Mouse (Mus musculus): ENCODE data around the gene Rab34. TPM values are rescaled to one million over a fixed set of nuclear protein-coding genes. Genes with fewer than 3 reads are reported as not detected.
"Not testable (repeated sequence)": the region's sequence is repeated elsewhere in the genome, so short reads cannot be mapped to it uniquely, and the experiment has no call there.

Rab34 gene
- polyA plus RNA-seq, 1 experiment from 2014 or later = 51.5 TPM

DNA sequence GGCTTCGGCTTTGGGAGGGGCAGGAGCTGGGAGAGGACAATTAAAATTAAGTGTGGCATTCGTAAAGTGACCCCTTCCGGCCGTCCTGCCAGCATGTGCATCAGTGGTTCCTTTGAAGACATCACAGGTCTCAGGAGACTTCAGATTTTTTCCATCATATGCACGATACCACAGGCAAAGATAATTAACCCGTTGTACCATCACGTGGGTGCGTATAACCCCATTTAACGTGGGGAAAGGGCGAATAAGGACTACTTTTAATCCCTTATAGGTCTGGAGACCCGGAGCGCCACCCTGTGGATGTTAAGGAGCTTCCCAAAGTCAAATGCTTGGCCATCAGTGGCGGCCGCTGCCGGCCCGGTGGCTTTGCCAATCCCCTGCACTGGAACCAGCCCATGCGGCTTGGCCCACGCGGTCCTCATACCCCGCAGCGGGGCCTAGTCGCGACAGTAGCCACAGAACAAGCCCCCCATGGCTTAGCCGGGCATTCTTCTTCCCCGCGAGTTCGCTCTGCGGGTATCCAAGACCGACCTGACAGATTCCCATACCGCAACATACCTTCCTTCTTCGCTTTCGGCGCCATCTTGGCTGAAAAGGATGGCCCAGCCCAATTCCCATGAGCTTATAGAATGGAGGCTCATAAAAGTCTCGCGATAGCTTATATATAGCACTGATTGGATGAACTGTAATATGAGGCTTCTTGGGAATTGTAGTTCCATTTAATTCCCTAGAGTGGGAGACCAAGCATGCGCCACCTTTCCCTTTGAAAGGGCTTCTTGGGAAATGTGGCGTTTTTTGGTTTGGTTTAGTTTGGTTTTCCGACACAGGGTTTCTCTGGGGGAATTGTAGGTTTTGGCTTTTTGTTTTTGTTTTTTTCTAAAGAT lies 5.0 kb upstream of the Rab34 start, which contains the start of gene Rpl23a:
Gene Rpl23a, minus strand, starts transcription at position 624 of the 884 bp plus-strand sequence.
- H3K4me2 ChIP-seq (ENCODE audit: low read depth, low read length) = peak within 1 kb of the TSS; percentile 76
- H3K9ac ChIP-seq (ENCODE audit: low read length) = peak within 1 kb of the TSS; percentile 96
- peak within 1 kb of the TSS; percentile 94 for H3K27ac ChIP-seq (ENCODE audit: low read length)
- H3K4me1 ChIP-seq (ENCODE audit: control insufficient read depth, insufficient read depth, low read length) = peaks cover 33% of the 10 kb centered on the region
- peak within 1 kb of the TSS; percentile 96 for H3K4me3 ChIP-seq (ENCODE audit: low read length)
- no peaks in the 10 kb centered on the region for H3K27me3 ChIP-seq (ENCODE audit: control insufficient read depth, insufficient read depth, low read length)
- ATAC-seq (replicated peaks; ENCODE audit: extremely low read depth, insufficient read depth, low FRiP score) = peak; percentile 84
- no peaks in the 10 kb centered on the region for H3K9me3 ChIP-seq (replicated peaks; ENCODE audit: control insufficient read depth, low read length)
- WGBS = under 1% methylated on average over 38 of the region's 38 CpGs
- H3K36me3 ChIP-seq (ENCODE audit: control insufficient read depth, insufficient read depth) = peaks cover 23% of the 10 kb centered on the region

DNA sequence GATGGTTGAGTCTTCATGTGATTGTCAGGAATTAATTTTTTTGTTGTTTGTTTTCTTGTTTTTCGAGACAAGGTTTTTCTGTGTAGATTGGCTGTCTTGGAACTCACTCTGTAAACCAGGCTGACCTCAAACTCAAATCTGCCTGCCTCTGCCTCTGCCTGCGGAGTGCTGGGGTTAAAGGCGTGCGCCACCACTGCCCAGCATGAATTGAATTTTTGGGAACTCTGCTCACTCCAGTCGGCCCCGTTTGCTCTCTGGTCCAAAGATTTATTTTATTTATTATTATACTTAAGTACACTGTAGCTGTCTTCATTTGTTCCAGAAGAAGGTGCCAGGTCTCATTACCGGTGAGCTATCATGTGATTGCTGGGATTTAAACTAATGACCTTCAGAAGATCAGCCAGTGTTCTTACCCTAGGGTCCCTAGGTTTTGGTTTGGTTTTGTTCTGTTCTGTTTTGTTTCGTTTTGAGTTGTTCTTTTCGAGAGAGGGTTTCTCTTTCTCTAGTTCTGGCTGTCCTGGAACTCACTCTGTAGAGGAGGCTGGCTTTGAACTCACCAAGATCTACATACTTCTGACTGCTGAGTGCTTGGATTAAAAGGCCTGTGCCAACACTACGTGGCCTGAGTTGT lies 4.2 kb upstream of the Rab34 start:
- Histone ChIP-seq H3K4me1 (ENCODE audit: control insufficient read depth, insufficient read depth, low read length) (peaks cover 33% of the 10 kb centered on the region), H3K9me3 (replicated peaks; ENCODE audit: control insufficient read depth, low read length) (no peaks in the 10 kb centered on the region), H3K27me3 (ENCODE audit: control insufficient read depth, insufficient read depth, low read length) (no peaks in the 10 kb centered on the region), H3K9ac (ENCODE audit: low read length) (peak overlapping the region; percentile 39), H3K4me3 (ENCODE audit: low read length) (peak overlapping the region; percentile 96), H3K27ac (ENCODE audit: low read length) (no peak overlapping the region), H3K4me2 (ENCODE audit: low read depth, low read length) (peak overlapping the region; percentile 59), H3K36me3 (ENCODE audit: control insufficient read depth, insufficient read depth) (peaks cover 23% of the 10 kb centered on the region)
- ATAC-seq (replicated peaks; ENCODE audit: extremely low read depth, insufficient read depth, low FRiP score) = no peak
- 45% methylated on average over 10 of the region's 10 CpGs for WGBS

DNA sequence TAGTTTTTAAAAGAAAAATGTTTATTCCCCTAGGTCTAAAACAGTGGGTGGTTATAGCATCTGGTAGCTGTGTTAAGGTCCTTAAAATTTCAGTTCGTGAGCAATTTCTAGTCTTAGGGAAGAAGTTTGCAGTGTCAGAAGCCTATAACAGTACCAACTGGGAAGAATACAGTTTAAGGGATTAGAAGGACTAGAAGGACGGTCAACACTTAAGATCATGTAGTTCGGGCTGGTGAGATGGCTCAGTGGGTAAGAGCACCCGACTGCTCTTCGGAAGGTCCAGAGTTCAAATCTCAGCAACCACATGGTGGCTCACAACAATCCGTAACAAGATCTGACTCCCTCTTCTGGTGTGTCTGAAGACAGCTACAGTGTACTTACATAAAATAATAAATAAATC lies 3.5 kb upstream of the Rab34 start:
- not testable (repeated sequence) for H3K27ac ChIP-seq (ENCODE audit: low read length); ATAC-seq (replicated peaks; ENCODE audit: extremely low read depth, insufficient read depth, low FRiP score); H3K9me3 ChIP-seq (replicated peaks; ENCODE audit: control insufficient read depth, low read length); H3K4me3 ChIP-seq (ENCODE audit: low read length); H3K4me2 ChIP-seq (ENCODE audit: low read depth, low read length); H3K27me3 ChIP-seq (ENCODE audit: control insufficient read depth, insufficient read depth, low read length); H3K9ac ChIP-seq (ENCODE audit: low read length)
- Histone ChIP-seq H3K4me1 (ENCODE audit: control insufficient read depth, insufficient read depth, low read length) (peaks cover 31% of the 10 kb centered on the region), H3K36me3 (ENCODE audit: control insufficient read depth, insufficient read depth) (peaks cover 21% of the 10 kb centered on the region)
- WGBS = 88% methylated on average over 6 of the region's 6 CpGs

DNA sequence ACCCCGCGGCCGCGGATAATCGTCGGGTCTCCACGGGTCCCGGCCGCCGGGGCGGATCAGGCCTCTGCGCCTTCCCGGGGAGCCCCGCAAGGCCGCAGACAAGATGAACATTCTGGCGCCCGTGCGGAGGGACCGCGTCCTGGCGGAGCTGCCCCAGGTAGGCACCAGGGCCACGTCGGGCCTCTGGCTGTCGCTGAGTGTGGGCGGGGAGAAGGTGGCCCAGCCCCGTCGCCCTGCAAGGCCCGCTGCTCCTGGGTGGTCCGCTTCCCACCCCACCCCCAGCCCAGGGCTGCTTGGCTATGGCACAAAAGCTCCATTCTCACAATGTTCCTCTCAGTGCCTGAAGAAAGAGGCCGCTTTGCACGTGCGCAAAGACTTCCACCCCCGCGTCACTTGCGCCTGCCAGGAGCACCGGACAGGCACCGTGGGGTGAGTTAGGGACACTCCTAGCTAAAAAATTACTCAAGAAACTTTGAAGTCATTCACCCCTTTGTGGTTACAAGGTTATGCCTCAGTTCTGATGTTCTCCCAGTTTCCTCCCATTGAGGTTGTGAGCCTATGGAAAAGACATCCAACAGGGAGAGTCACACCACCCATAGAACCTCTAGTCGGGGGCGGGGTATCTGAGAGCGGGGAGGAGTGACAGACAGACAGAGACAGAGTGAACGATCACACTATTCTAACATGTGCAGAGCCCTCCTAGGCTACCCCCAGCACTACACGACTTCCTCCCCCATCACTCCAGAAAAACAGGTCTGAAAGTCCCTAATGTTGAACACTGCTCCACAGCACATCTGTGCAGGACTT lies 1.2 kb downstream of the Rab34 start:
- 2% methylated on average over 42 of the region's 42 CpGs for WGBS

DNA sequence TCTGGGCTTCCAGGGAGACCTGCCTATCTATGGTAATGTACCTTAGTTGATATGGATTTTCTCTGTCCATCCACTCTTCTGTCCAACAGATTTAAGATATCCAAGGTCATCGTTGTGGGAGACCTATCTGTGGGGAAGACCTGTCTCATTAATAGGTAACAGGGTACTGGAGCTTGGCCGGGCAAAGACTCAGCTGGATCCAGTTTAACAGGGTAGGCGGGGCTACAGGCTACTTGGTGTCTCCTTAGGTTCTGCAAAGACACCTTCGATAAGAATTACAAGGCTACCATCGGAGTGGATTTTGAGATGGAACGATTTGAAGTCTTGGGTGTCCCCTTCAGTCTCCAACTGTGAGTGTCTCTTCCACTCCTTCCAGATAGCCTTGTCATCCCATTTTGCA lies 1.8 kb downstream of the Rab34 start:
- no peak for ATAC-seq (replicated peaks; ENCODE audit: extremely low read depth, insufficient read depth, low FRiP score)
- H3K9ac ChIP-seq (ENCODE audit: low read length) = no peak overlapping the region

More for the DNA sequence above, 1.2 kb downstream of the Rab34 start:
- Histone ChIP-seq H3K9me3 (replicated peaks; ENCODE audit: control insufficient read depth, low read length) (no peaks in the 10 kb centered on the region), H3K4me1 (ENCODE audit: control insufficient read depth, insufficient read depth, low read length) (peaks cover 16% of the 10 kb centered on the region), H3K4me2 (ENCODE audit: low read depth, low read length) (peak overlapping the region; percentile 79), H3K9ac (ENCODE audit: low read length) (peak overlapping the region; percentile 82), H3K36me3 (ENCODE audit: control insufficient read depth, insufficient read depth) (peaks cover 16% of the 10 kb centered on the region), H3K27me3 (ENCODE audit: control insufficient read depth, insufficient read depth, low read length) (no peaks in the 10 kb centered on the region), H3K4me3 (ENCODE audit: low read length) (peak overlapping the region; percentile 64), H3K27ac (ENCODE audit: low read length) (peak overlapping the region; percentile 90)
- peak; percentile 78 for ATAC-seq (replicated peaks; ENCODE audit: extremely low read depth, insufficient read depth, low FRiP score)

DNA sequence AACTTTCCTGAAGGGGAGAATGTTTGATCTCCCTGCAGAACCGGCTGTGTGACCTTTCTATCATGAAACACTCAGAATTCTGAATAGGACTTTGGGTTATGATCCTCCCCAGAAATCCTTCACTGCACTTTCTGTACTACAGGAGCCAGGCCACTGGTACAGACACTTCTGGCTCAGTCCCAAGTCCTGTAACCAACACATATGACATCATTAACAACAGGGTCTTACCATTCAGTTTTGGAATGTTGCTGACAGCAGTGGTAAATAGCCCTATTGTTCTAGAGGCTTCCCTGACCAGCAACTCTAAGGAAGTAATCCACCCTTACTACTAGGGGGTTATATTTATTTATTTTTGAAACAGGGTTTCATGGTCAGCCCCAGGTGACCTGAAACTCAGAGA lies 4.9 kb downstream of the Rab34 start, which contains the start of gene Proca1:
Gene Proca1, plus strand, starts transcription at position 280 of the 400 bp plus-strand sequence.
- Histone ChIP-seq H3K4me2 (ENCODE audit: low read depth, low read length) (peak within 1 kb of the TSS; percentile 70; the same call in 1 of the 2 replicates), H3K4me1 (ENCODE audit: control insufficient read depth, insufficient read depth, low read length) (peaks cover 18% of the 10 kb centered on the region), H3K27me3 (ENCODE audit: control insufficient read depth, insufficient read depth, low read length) (no peaks in the 10 kb centered on the region), H3K4me3 (ENCODE audit: low read length) (no peak within 1 kb of the TSS), H3K27ac (ENCODE audit: low read length) (no peak within 1 kb of the TSS), H3K36me3 (ENCODE audit: control insufficient read depth, insufficient read depth) (peaks cover 16% of the 10 kb centered on the region), H3K9ac (ENCODE audit: low read length) (no peak within 1 kb of the TSS), H3K9me3 (replicated peaks; ENCODE audit: control insufficient read depth, low read length) (no peaks in the 10 kb centered on the region)
- ATAC-seq (replicated peaks; ENCODE audit: extremely low read depth, insufficient read depth, low FRiP score) = no peak
- 48% methylated on average over 1 of the region's 1 CpGs for WGBS

More for the DNA sequence above, 1.8 kb downstream of the Rab34 start:
- WGBS = 74% methylated on average over 6 of the region's 6 CpGs
- Histone ChIP-seq H3K27me3 (ENCODE audit: control insufficient read depth, insufficient read depth, low read length) (no peaks in the 10 kb centered on the region), H3K36me3 (ENCODE audit: control insufficient read depth, insufficient read depth) (peaks cover 16% of the 10 kb centered on the region), H3K4me3 (ENCODE audit: low read length) (no peak overlapping the region), H3K4me2 (ENCODE audit: low read depth, low read length) (peak overlapping the region; percentile 79; the same call in 1 of the 2 replicates), H3K27ac (ENCODE audit: low read length) (no peak overlapping the region), H3K4me1 (ENCODE audit: control insufficient read depth, insufficient read depth, low read length) (peaks cover 19% of the 10 kb centered on the region), H3K9me3 (replicated peaks; ENCODE audit: control insufficient read depth, low read length) (no peaks in the 10 kb centered on the region)

DNA sequence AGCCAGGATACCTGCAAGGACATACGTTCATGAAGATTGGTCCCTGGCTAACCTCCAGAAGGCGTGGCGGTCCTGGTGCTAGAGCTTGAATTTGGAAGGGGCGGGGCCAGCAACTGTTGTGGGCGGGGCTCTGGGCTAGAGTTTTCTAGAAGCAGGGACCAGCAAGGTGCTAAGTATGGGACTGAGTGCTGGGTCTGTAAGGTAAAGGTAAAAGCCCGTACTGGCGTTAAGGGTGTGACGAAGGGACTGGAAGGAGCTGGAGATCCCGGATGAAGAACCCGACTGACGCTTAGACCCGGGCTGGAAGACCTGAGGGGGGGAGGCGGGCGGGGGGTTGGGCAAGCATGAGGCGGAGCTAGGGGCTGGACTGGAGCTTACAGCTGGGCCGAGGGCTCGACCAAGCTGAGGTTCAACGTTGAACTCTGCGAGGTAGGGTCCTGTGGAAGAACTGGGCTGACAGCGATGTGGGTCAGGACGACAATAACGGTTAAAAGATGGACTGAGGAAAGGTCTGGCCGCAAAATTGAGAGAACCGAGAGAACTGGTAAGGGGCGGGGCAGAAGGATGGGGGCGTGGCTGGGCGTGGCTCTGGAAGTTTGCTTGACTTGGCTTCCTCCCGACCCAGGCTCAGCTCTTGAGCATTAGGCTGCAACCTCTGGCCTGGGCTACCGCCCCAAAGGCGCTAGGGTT lies 6.3 kb downstream of the Rab34 start:
- Histone ChIP-seq H3K27ac (ENCODE audit: low read length) (no peak overlapping the region), H3K4me2 (ENCODE audit: low read depth, low read length) (peak overlapping the region; percentile 70), H3K36me3 (ENCODE audit: control insufficient read depth, insufficient read depth) (peaks cover 16% of the 10 kb centered on the region), H3K4me3 (ENCODE audit: low read length) (peak overlapping the region; percentile 57), H3K4me1 (ENCODE audit: control insufficient read depth, insufficient read depth, low read length) (peaks cover 11% of the 10 kb centered on the region; the same call in 1 of the 2 replicates), H3K27me3 (ENCODE audit: control insufficient read depth, insufficient read depth, low read length) (no peaks in the 10 kb centered on the region), H3K9me3 (replicated peaks; ENCODE audit: control insufficient read depth, low read length) (no peaks in the 10 kb centered on the region), H3K9ac (ENCODE audit: low read length) (peak overlapping the region; percentile 70)
- 3% methylated on average over 30 of the region's 30 CpGs for WGBS
- ATAC-seq (replicated peaks; ENCODE audit: extremely low read depth, insufficient read depth, low FRiP score) = peak; percentile 73
